Mouse (Mus musculus) ES-Bruce4 (cell line): ENCODE measurements around the gene Clcn6. TPM values are rescaled to one million over a fixed set of nuclear protein-coding genes. Genes with fewer than 3 reads are reported as not detected.

Source experiments
- H3K27ac ChIP-seq: 2 replicates; pipeline ENCODE4 v1.5.1; 2012; ENCODE audit warnings: low read length, inconsistent platforms; ENCODE audit not compliant: insufficient read depth
- H3K27me3 ChIP-seq: 2 replicates; pipeline ENCODE4 v1.6.1; 2012; ENCODE audit warnings: mild to moderate bottlenecking, low read length, inconsistent platforms; ENCODE audit not compliant: control insufficient read depth, poor library complexity, insufficient read depth, severe bottlenecking
- H3K36me3 ChIP-seq: 2 replicates; pipeline ENCODE4 v1.6.1; 2012; ENCODE audit warnings: inconsistent platforms, mild to moderate bottlenecking, low read length, moderate library complexity; ENCODE audit not compliant: control insufficient read depth, poor library complexity, insufficient read depth, severe bottlenecking
- H3K4me1 ChIP-seq: one replicate; pipeline ENCODE4 v1.8.1; 2011; ENCODE audit warnings: low read length; ENCODE audit not compliant: control insufficient read depth, insufficient read depth
- H3K4me3 ChIP-seq: 2 replicates; pipeline ENCODE4 v1.5.1; 2011; ENCODE audit warnings: low read depth, mild to moderate bottlenecking, low read length
- H3K9ac ChIP-seq: 2 replicates; pipeline ENCODE4 v1.6.1; 2012; ENCODE audit warnings: low read depth, mild to moderate bottlenecking, inconsistent platforms; ENCODE audit not compliant: poor library complexity, severe bottlenecking
- H3K9me3 ChIP-seq: replicated peaks from 2 replicates; pipeline ENCODE4 v1.6.1; 2012; ENCODE audit warnings: mild to moderate bottlenecking, low read length, inconsistent platforms; ENCODE audit not compliant: control insufficient read depth, poor library complexity, insufficient read depth, severe bottlenecking
- CTCF ChIP-seq: IDR thresholded peaks from one replicate; pipeline ENCODE4 v1.8.1; 2011; ENCODE audit warnings: low read depth, low read length
- EP300 ChIP-seq: IDR thresholded peaks from 2 replicates; pipeline ENCODE4 v1.6.1; 2011; ENCODE audit warnings: low read depth, low read length; ENCODE audit not compliant: insufficient read depth
- POLR2A ChIP-seq: IDR thresholded peaks from one replicate; pipeline ENCODE4 v1.8.1; 2011; ENCODE audit warnings: low read length; ENCODE audit not compliant: insufficient read depth
- polyA plus RNA-seq: library from polyadenylated mRNA; stranded (reverse); fragments of >200 nt; gene quantifications from 2 replicates; pipeline ENCODE4 v1.2.4, GENCODE M21; 2011; ENCODE audit warnings: low read depth; ENCODE audit not compliant: missing spikeins, insufficient read depth, insufficient read length

Clcn6 gene
- polyA plus RNA-seq, 1 experiment: 16.7 TPM

GRCm38 (mm10) chr4:148039254-148040028, 820 bp upstream of the Clcn6 start:
- TF ChIP-seq CTCF (no peak), EP300 (no peak), POLR2A (no peak)
- Histone ChIP-seq H3K27me3 (no peaks in the 10 kb centered on the region), H3K36me3 (peaks cover 9% of the 10 kb centered on the region; the same call in 1 of the 2 replicates), H3K27ac (peak overlapping the region; percentile 12), H3K9me3 (no peaks in the 10 kb centered on the region), H3K9ac (peak overlapping the region; percentile 69), H3K4me3 (peak overlapping the region; percentile 86), H3K4me1 (peaks cover 10% of the 10 kb centered on the region)

GRCm38 (mm10) chr4:148038079-148038599, 482 bp downstream of the Clcn6 start:
- no peaks in the 10 kb centered on the region for H3K9me3 ChIP-seq
- H3K27me3 ChIP-seq: no peaks in the 10 kb centered on the region
- 0 out of 2 replicates have a peak, but pooled peaks cover 4% of the 10 kb centered on the region for H3K36me3 ChIP-seq
- TF ChIP-seq CTCF: no peak
- peak overlapping the region; percentile 37 for H3K9ac ChIP-seq
- H3K27ac ChIP-seq: peak overlapping the region; percentile 64
- H3K4me1 ChIP-seq: peaks cover 10% of the 10 kb centered on the region
- peak overlapping the region; percentile 96 for H3K4me3 ChIP-seq

- Histone ChIP-seq H3K27ac (peak overlapping the region; percentile 99), H3K9ac (no peak overlapping the region), H3K36me3 (no peaks in the 10 kb centered on the region), H3K4me1 (peaks cover 7% of the 10 kb centered on the region), H3K27me3 (no peaks in the 10 kb centered on the region), H3K4me3 (no peak overlapping the region), H3K9me3 (no peaks in the 10 kb centered on the region)
- TF ChIP-seq POLR2A (no peak), CTCF (no peak), EP300 (no peak)
These were observed 3.2 kb downstream of the Clcn6 start for GRCm38 (mm10) chr4:148035440-148035839.

- TF ChIP-seq EP300 (0 out of 2 replicates have a peak, but pooled peaks have one; percentile 25), POLR2A (no peak)
- Histone ChIP-seq H3K9me3 (no peaks in the 10 kb centered on the region), H3K36me3 (peaks cover 8% of the 10 kb centered on the region), H3K27ac (peak overlapping the region; percentile 99), H3K4me1 (peaks cover 6% of the 10 kb centered on the region), H3K4me3 (no peak overlapping the region), H3K9ac (0 out of 2 replicates have a peak overlapping the region, but pooled peaks have one; percentile 43), H3K27me3 (no peaks in the 10 kb centered on the region)
These were observed 4.7 kb downstream of the Clcn6 start for GRCm38 (mm10) chr4:148033858-148034410.

GRCm38 (mm10) chr4:148030506-148030905, 8.1 kb downstream of the Clcn6 start:
- no peak for TF ChIP-seq CTCF
- Histone ChIP-seq H3K27ac (no peak overlapping the region), H3K4me3 (no peak overlapping the region), H3K4me1 (peaks cover 4% of the 10 kb centered on the region), H3K9me3 (no peaks in the 10 kb centered on the region), H3K36me3 (peaks cover 19% of the 10 kb centered on the region), H3K9ac (no peak overlapping the region), H3K27me3 (no peaks in the 10 kb centered on the region)

GRCm38 (mm10) chr4:148029297-148029696, 9.3 kb downstream of the Clcn6 start:
- no peak for TF ChIP-seq CTCF
- TF ChIP-seq EP300: no peak
- TF ChIP-seq POLR2A: no peak
- H3K27ac ChIP-seq: no peak overlapping the region
- H3K27me3 ChIP-seq: no peaks in the 10 kb centered on the region
- peaks cover 31% of the 10 kb centered on the region for H3K36me3 ChIP-seq
- no peaks in the 10 kb centered on the region for H3K4me1 ChIP-seq
- no peaks in the 10 kb centered on the region for H3K9me3 ChIP-seq
- H3K9ac ChIP-seq: no peak overlapping the region
- no peak overlapping the region for H3K4me3 ChIP-seq
